Mouse (Mus musculus): Measurements from ENCODE around the gene Stk38.

DNA sequence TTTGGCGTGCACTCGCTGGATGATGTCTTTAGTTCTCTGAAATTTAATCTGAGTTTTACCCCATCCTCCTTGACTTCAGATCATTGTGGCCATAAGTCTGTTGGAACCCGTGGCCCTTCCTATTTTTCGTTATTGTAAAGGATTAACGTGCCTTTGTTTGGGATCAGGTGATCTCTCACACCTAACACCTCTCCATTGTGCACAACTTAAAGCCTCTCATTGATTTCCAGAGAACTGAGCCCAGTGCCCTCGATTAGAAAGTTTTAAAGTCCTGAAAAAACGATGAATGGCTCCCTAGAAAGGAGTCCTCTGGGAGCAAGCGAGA is 493 bp upstream of the Stk38 start:
- TF ChIP-seq POLR2A (IDR thresholded peaks at IDR 0.05; ENCODE audit: control insufficient read depth in 1 of 2, insufficient read depth in 1 of 2, low read depth in 1 of 2, low read length in 2 of 2, poor library complexity in 1 of 2), result no peak
- no peak for TF ChIP-seq CTCF (IDR thresholded peaks at IDR 0.05 in 2 of 3, conservative IDR thresholded peaks at IDR 0.05 in 1 of 3; ENCODE audit: control insufficient read depth in 1 of 3, insufficient read depth in 1 of 3, low read depth in 2 of 3, low read length in 3 of 3, poor library complexity in 1 of 3, severe bottlenecking in 1 of 3)
